Mouse (Mus musculus) cortical plate, adult 2 months (tissue): ENCODE data around the gene Gucy2e.

Experiments used
- CTCF ChIP-seq: fragments of 200-500 bp; IDR thresholded peaks from 2 replicates; pipeline ENCODE4 v1.5.1; 2011; ENCODE audit warnings: mild to moderate bottlenecking, control low read depth, low read length; ENCODE audit not compliant: insufficient read depth; ENCODE audit errors: extremely low read depth
- POLR2A ChIP-seq: fragments of 200-500 bp; IDR thresholded peaks from 2 replicates; pipeline ENCODE4 v1.6.1; 2011; ENCODE audit warnings: mild to moderate bottlenecking, low read length, control low read depth; ENCODE audit not compliant: insufficient read depth; ENCODE audit errors: extremely low read depth

GRCm38 (mm10) chr11:69250106-69250505, 13.3 kb upstream of the Gucy2e start:
- TF ChIP-seq POLR2A (no peak), CTCF (no peak)
